Mouse (Mus musculus) naive thymus-derived CD4-positive, alpha-beta T cell, adult 2 months (primary cell): ENCODE measurements around the gene Actr10.

Experiments
- DNase-seq: peaks from one replicate; pipeline ENCODE4 v3.0.0-alpha.2; 2011; ENCODE audit warnings: low read depth

Gene Actr10

GRCm38 (mm10) chr12:70937571-70938384 is at the start of gene Actr10:
Gene Actr10, plus strand, starts transcription at chr12:70937857.
- DNase-seq, result peak; percentile 97

GRCm38 (mm10) chr12:70890405-70890804 is 47.3 kb upstream of the Actr10 start:
- DNase-seq, result no peak

- no peak for DNase-seq
Observed at GRCm38 (mm10) chr12:70890874-70891470, 46.7 kb upstream of the Actr10 start.

GRCm38 (mm10) chr12:70895275-70895674 is 42.4 kb upstream of the Actr10 start:
- no peak for DNase-seq

GRCm38 (mm10) chr12:70896068-70896467 is 41.6 kb upstream of the Actr10 start:
- no peak for DNase-seq

- DNase-seq, result peak; percentile 49
Observed at GRCm38 (mm10) chr12:70897434-70897833, 40.2 kb upstream of the Actr10 start.

GRCm38 (mm10) chr12:70898450-70898849 is 39.2 kb upstream of the Actr10 start:
- DNase-seq, result no peak

GRCm38 (mm10) chr12:70904471-70904870 is 33.2 kb upstream of the Actr10 start:
- DNase-seq, result no peak

GRCm38 (mm10) chr12:70906867-70907266 is 30.8 kb upstream of the Actr10 start:
- DNase-seq, result no peak

- DNase-seq, result no peak
Observed at GRCm38 (mm10) chr12:70907651-70908050, 30.0 kb upstream of the Actr10 start.

- DNase-seq, result no peak
Observed at GRCm38 (mm10) chr12:70908076-70908475, 29.6 kb upstream of the Actr10 start.

GRCm38 (mm10) chr12:70910241-70910720 is 27.4 kb upstream of the Actr10 start:
- peak; percentile 83 for DNase-seq

GRCm38 (mm10) chr12:70911029-70911428 is 26.6 kb upstream of the Actr10 start:
- DNase-seq, result peak; percentile 84

- DNase-seq, result peak; percentile 42
Observed at GRCm38 (mm10) chr12:70911676-70912379, 25.8 kb upstream of the Actr10 start.

- peak; percentile 91 for DNase-seq
Observed at GRCm38 (mm10) chr12:70913429-70913828, 24.2 kb upstream of the Actr10 start.

- DNase-seq, result peak; percentile 81
Observed at GRCm38 (mm10) chr12:70914387-70914786, 23.3 kb upstream of the Actr10 start.

GRCm38 (mm10) chr12:70929781-70930180 is 7.9 kb upstream of the Actr10 start:
- DNase-seq, result peak; percentile 60

GRCm38 (mm10) chr12:70937150-70937549 is 507 bp upstream of the Actr10 start:
- DNase-seq, result no peak

GRCm38 (mm10) chr12:70940806-70941205 is 3.1 kb downstream of the Actr10 start:
- DNase-seq, result peak; percentile 80

GRCm38 (mm10) chr12:70944181-70944580 is 6.5 kb downstream of the Actr10 start:
- no peak for DNase-seq

- DNase-seq, result peak; percentile 74
Observed at GRCm38 (mm10) chr12:70946585-70947256, 9.1 kb downstream of the Actr10 start.

GRCm38 (mm10) chr12:70958640-70959039 is 21.0 kb downstream of the Actr10 start:
- DNase-seq, result no peak
